Mouse (Mus musculus) G1E (cell line): ENCODE data around the gene Reln.

Source experiments
- CTCF ChIP-seq: IDR thresholded peaks from 2 replicates; pipeline ENCODE4 v1.5.1; 2012; ENCODE audit warnings: low read depth, low read length, inconsistent platforms, mixed read lengths
- GATA1 ChIP-seq: IDR thresholded peaks from 2 replicates; pipeline ENCODE4 v1.6.1; 2012; ENCODE audit warnings: borderline replicate concordance, low read length, inconsistent platforms, mixed read lengths
- POLR2AphosphoS5 ChIP-seq: IDR thresholded peaks from 2 replicates; pipeline ENCODE4 v1.6.1; 2012; ENCODE audit warnings: low read depth, low read length, inconsistent platforms; ENCODE audit not compliant: insufficient replicate concordance
- TAL1 ChIP-seq: conservative IDR thresholded peaks from 2 replicates; pipeline ENCODE4 v1.6.1; 2012; ENCODE audit warnings: low read depth, low read length, inconsistent platforms, mixed read lengths

DNA sequence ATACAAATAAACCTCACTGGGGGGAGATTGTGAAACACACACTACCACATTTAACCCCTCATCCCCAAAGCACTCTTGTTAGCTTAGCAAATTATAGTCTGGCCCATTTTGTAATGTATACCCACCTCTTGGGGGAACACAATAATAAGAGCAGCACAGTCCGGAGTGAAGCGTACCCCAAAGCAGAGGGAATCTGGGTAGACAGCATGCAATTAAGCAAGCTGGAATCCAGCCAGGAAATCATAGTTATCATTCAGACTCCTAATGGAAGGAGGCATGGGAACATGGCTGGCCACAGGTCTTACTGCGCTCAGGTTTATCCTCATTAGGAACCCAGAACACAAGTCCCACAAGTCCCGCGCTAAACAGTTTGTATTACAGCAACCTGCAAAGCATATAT is 249.5 kb downstream of the Reln start:
- TF ChIP-seq GATA1 (no peak), CTCF (no peak), TAL1 (no peak), POLR2AphosphoS5 (no peak)
